Mouse (Mus musculus) ES-E14 (cell line): ENCODE results near the gene Hist1h4a.
"Not testable (repeated sequence)": the region's sequence is repeated elsewhere in the genome, so short reads cannot be mapped to it uniquely, and the experiment has no call there.

Source experiments
- CHD2 ChIP-seq: IDR thresholded peaks from 2 replicates; pipeline ENCODE4 v1.6.1; 2014; ENCODE audit warnings: mild to moderate bottlenecking, low read depth, low read length, inconsistent platforms
- HCFC1 ChIP-seq: IDR thresholded peaks from 2 replicates; pipeline ENCODE4 v1.6.1; 2012; ENCODE audit warnings: low read length, inconsistent platforms, borderline replicate concordance; ENCODE audit not compliant: insufficient read depth

- TF ChIP-seq HCFC1, CHD2: not testable (repeated sequence)
Observed at GRCm38 (mm10) chr13:23717593-23718245, 43.3 kb downstream of the Hist1h4a start.
